Mouse (Mus musculus) limb, embryonic 11.5 days (tissue): Measurements from ENCODE around the gene Rprd1b. TPM values are rescaled to one million over a fixed set of nuclear protein-coding genes. Genes with fewer than 3 reads are reported as not detected.

Experiments used
- ATAC-seq: fragments of 200-750 bp; cut with Nextera tagmentation; 2 replicates; pipeline ENCODE4 v1.8.0; 2017; ENCODE audit warnings: low read depth; ENCODE audit not compliant: insufficient number of reproducible peaks, low FRiP score, low TSS enrichment
- DNase-seq: peaks from one replicate; pipeline ENCODE4 v3.0.0-alpha.2; 2015; ENCODE audit warnings: low spot score
- H3K27ac ChIP-seq: fragments of 300-500 bp; sonication (generic); replicated peaks from 2 replicates; pipeline ENCODE4 v1.5.1; 2014; ENCODE audit warnings: low read depth, mild to moderate bottlenecking, low read length
- H3K27me3 ChIP-seq: fragments of 300-500 bp; sonication (generic); 2 replicates; pipeline ENCODE4 v1.6.1; 2014; ENCODE audit warnings: mild to moderate bottlenecking, low read length, mixed read lengths; ENCODE audit not compliant: control insufficient read depth, insufficient read depth
- H3K36me3 ChIP-seq: fragments of 300-500 bp; sonication (generic); 2 replicates; pipeline ENCODE4 v1.6.1; 2014; ENCODE audit warnings: mild to moderate bottlenecking, low read length, moderate library complexity, mixed read lengths; ENCODE audit not compliant: control insufficient read depth, insufficient read depth
- H3K4me1 ChIP-seq: fragments of 300-500 bp; sonication (generic); 2 replicates; pipeline ENCODE4 v1.6.1; 2014; ENCODE audit warnings: low read length, mixed read lengths; ENCODE audit not compliant: control insufficient read depth, insufficient read depth
- H3K4me2 ChIP-seq: fragments of 300-500 bp; sonication (generic); 2 replicates; pipeline ENCODE4 v1.6.1; 2014; ENCODE audit warnings: low read depth, mild to moderate bottlenecking, moderate library complexity; ENCODE audit not compliant: severe bottlenecking
- H3K4me3 ChIP-seq: fragments of 300-500 bp; sonication (generic); 2 replicates; pipeline ENCODE4 v1.5.1; 2014; ENCODE audit warnings: low read depth, low read length
- H3K9ac ChIP-seq: fragments of 300-500 bp; sonication (generic); 2 replicates; pipeline ENCODE4 v1.6.1; 2014; ENCODE audit warnings: mild to moderate bottlenecking, low read length
- H3K9me3 ChIP-seq: fragments of 300-500 bp; sonication (generic); 2 replicates; pipeline ENCODE4 v1.6.1; 2016; ENCODE audit warnings: low read length; ENCODE audit not compliant: control insufficient read depth
- WGBS: fragments of 180-500 bp; shearing (Covaris S2); extraction: QIAGEN DNeasy Blood & Tissue Kit; methylation state at CpG from one replicate; pipeline ENCODE4 v1.1.7; 2014; 5-methylcytosine and 5-hydroxymethylcytosine counted together
- polyA plus RNA-seq: library from polyadenylated mRNA; unstranded; fragments of >200 nt; fragmentation: Nextera tagmentation; extraction: Ambion mirVana; gene quantifications from 2 replicates; pipeline ENCODE4 v1.2.1, GENCODE M21; 2014

The Rprd1b gene
- polyA plus RNA-seq, 1 experiment from 2014 or later: 64.7 TPM

DNA sequence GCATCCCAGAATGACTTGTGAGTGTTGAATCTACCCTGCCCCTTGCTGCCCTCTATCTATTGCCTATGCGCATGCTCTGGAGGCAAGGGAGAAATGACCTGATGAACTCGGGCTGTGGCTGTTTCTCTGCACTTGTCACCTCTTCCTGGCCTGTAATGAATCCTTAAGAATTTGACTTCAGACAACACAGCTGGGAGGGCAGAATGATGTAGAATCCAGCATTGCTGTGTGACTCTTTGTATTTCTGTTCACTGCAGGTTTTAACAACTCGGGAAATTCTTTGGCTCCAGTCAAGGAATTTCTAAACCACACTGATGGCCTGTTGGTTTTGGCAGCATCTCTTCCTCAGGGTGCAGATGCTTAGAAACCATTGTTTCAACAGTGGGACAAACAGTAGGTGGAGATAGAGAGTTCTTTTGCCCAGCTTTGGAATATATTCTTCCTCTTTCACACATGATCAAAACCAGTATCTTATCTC is 36.3 kb downstream of the Rprd1b start:
- H3K27me3 ChIP-seq: no peaks in the 10 kb centered on the region
- peaks cover 13% of the 10 kb centered on the region; the same call in 1 of the 2 replicates for H3K36me3 ChIP-seq
- no peaks in the 10 kb centered on the region for H3K9me3 ChIP-seq
- no peak overlapping the region for H3K9ac ChIP-seq
- ATAC-seq (no peak), DNase-seq (no peak)
- 72% methylated on average over 3 of the region's 3 CpGs for WGBS
- H3K4me2 ChIP-seq: no peak overlapping the region
- no peaks in the 10 kb centered on the region for H3K4me1 ChIP-seq
- H3K27ac ChIP-seq: no peak overlapping the region
- no peak overlapping the region for H3K4me3 ChIP-seq

- H3K4me1 ChIP-seq: no peaks in the 10 kb centered on the region
- H3K36me3 ChIP-seq: peaks cover 9% of the 10 kb centered on the region; the same call in 1 of the 2 replicates
- H3K4me3 ChIP-seq: no peak overlapping the region
- no peak for ATAC-seq
- no peaks in the 10 kb centered on the region for H3K9me3 ChIP-seq
- H3K27ac ChIP-seq: no peak overlapping the region
- no peak for DNase-seq
- 96% methylated on average over 5 of the region's 5 CpGs for WGBS
- no peaks in the 10 kb centered on the region for H3K27me3 ChIP-seq
- no peak overlapping the region for H3K9ac ChIP-seq
- no peak overlapping the region for H3K4me2 ChIP-seq
Observed at GRCm38 (mm10) chr2:158065064-158065463, 36.8 kb downstream of the Rprd1b start.

DNA sequence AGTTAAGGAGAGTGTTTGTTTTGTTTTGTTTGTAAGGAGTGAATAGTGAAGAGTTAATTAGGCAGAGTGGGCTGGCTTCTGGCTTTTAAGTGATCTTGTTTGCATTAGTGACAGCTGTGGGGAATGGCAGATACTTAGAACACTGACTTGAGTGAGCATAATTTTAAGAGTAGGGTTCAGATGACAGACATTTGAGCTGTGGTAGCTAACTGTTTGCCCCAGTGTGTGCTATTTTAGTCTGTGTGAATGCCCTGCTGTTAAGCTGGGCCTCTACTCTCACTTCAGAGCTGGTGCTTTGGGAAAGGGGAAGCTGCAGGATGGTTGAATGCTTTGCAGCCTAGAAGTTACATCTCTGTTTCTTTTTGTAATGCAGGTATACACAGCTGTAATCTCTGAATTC is 38.2 kb downstream of the Rprd1b start:
- Histone ChIP-seq H3K4me3 (no peak overlapping the region), H3K9me3 (no peaks in the 10 kb centered on the region), H3K27me3 (no peaks in the 10 kb centered on the region), H3K4me2 (no peak overlapping the region), H3K36me3 (peaks cover 13% of the 10 kb centered on the region; the same call in 1 of the 2 replicates), H3K27ac (no peak overlapping the region), H3K4me1 (no peaks in the 10 kb centered on the region), H3K9ac (no peak overlapping the region)
- ATAC-seq (no peak), DNase-seq (no peak)

DNA sequence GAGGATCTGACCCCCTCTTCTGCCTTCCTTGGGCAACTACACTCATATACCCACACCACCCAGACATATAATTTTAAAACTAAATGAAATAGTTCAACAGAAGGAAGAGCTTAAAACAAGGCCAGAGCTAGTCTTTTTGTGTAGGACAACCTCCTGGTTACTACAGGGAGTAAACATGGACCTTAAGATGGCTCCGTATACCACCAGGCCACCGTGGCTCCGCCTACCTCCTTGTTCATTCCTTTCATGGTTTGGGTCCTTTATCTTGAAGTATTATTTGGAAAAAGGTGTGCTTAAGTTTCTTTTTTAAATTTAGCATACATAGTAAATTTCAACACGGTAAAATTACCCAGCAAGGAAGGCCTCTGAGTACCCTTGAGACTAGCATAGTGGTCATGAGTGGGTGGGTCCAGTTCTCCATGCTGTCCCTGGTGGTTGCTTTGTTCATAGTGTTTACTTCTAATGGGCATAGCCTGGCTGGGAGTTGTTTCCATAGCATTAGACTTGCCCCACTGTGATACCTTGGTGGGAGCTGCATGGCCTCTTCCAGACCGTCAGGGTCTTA is 39.0 kb downstream of the Rprd1b start:
- H3K9me3 ChIP-seq: no peaks in the 10 kb centered on the region
- no peak for DNase-seq
- no peaks in the 10 kb centered on the region for H3K4me1 ChIP-seq
- H3K27me3 ChIP-seq: no peaks in the 10 kb centered on the region
- H3K27ac ChIP-seq: no peak overlapping the region
- WGBS: 93% methylated on average over 5 of the region's 5 CpGs
- H3K36me3 ChIP-seq: peaks cover 13% of the 10 kb centered on the region; the same call in 1 of the 2 replicates
- no peak overlapping the region for H3K9ac ChIP-seq
- H3K4me2 ChIP-seq: no peak overlapping the region
- no peak for ATAC-seq
- no peak overlapping the region for H3K4me3 ChIP-seq

GRCm38 (mm10) chr2:158068444-158068971 is 40.2 kb downstream of the Rprd1b start:
- no peaks in the 10 kb centered on the region for H3K4me1 ChIP-seq
- H3K9me3 ChIP-seq: no peaks in the 10 kb centered on the region
- ATAC-seq (no peak), DNase-seq (no peak)
- H3K36me3 ChIP-seq: peaks cover 13% of the 10 kb centered on the region; the same call in 1 of the 2 replicates
- H3K9ac ChIP-seq: no peak overlapping the region
- H3K27me3 ChIP-seq: no peaks in the 10 kb centered on the region
- H3K4me2 ChIP-seq: no peak overlapping the region
- H3K4me3 ChIP-seq: no peak overlapping the region
- no peak overlapping the region for H3K27ac ChIP-seq

GRCm38 (mm10) chr2:158070885-158071632 is 42.8 kb downstream of the Rprd1b start:
- WGBS: 85% methylated on average over 3 of the region's 3 CpGs
- DNase-seq (no peak), ATAC-seq (no peak)
- H3K36me3 ChIP-seq: peaks cover 11% of the 10 kb centered on the region; the same call in 1 of the 2 replicates
- H3K9me3 ChIP-seq: no peaks in the 10 kb centered on the region
- no peak overlapping the region for H3K4me3 ChIP-seq
- no peaks in the 10 kb centered on the region for H3K4me1 ChIP-seq
- H3K27me3 ChIP-seq: no peaks in the 10 kb centered on the region
- H3K9ac ChIP-seq: no peak overlapping the region
- no peak overlapping the region for H3K4me2 ChIP-seq
- no peak overlapping the region for H3K27ac ChIP-seq

DNA sequence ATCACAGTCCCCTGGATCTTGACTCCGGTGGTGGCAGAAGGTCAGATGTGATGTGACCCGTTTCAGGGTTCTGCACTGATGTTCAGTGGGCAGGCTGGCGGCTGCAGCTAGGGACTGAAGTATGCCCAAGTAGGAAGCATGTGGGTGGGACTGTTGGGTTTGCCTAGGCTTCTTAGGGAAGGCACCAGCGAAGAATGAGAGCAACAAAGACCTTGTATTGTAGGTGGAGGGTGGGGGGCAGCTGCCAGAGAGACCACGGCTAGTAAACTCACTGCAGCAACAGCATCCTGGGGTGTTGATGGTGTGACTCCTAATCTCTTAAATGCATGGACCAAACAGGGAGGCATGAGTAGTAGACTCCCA is 43.3 kb downstream of the Rprd1b start:
- Histone ChIP-seq H3K4me2 (no peak overlapping the region), H3K4me1 (no peaks in the 10 kb centered on the region), H3K27ac (no peak overlapping the region), H3K9ac (no peak overlapping the region), H3K36me3 (peaks cover 14% of the 10 kb centered on the region), H3K9me3 (no peaks in the 10 kb centered on the region), H3K27me3 (no peaks in the 10 kb centered on the region), H3K4me3 (no peak overlapping the region)
- DNase-seq (no peak), ATAC-seq (no peak)
- 83% methylated on average over 5 of the region's 5 CpGs for WGBS

DNA sequence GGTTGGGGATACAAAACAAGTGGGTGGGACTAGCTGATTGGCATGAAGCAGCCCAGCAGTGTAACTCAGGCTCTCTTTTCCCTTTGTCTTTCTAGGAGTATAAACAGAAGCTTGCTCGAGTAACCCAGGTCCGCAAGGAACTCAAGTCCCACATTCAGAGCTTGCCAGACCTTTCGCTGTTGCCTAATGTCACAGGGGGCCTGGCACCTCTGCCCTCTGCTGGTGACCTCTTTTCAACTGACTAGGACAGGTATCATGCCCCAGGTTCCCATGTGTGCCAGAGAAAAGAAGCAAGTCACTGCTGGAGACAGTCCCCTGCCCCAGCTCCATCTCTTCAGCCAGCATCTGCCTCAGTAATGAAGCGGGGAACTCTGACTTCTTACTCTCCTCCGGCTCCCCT is 46.5 kb downstream of the Rprd1b start:
- Histone ChIP-seq H3K4me2 (no peak overlapping the region), H3K9ac (no peak overlapping the region), H3K27me3 (no peaks in the 10 kb centered on the region), H3K27ac (no peak overlapping the region), H3K36me3 (peaks cover 15% of the 10 kb centered on the region), H3K4me3 (no peak overlapping the region), H3K4me1 (no peaks in the 10 kb centered on the region), H3K9me3 (no peaks in the 10 kb centered on the region)
- DNase-seq (no peak), ATAC-seq (no peak)
- WGBS: 87% methylated on average over 5 of the region's 5 CpGs
